Mouse (Mus musculus) forebrain, embryonic 15.5 days (tissue): ENCODE measurements around the gene 9430097D07Rik. TPM values are rescaled to one million over a fixed set of nuclear protein-coding genes. Genes with fewer than 3 reads are reported as not detected.

ENCODE experiments used
- ATAC-seq: fragments of 200-750 bp; cut with Nextera tagmentation; replicated peaks from 2 replicates; pipeline ENCODE4 v1.8.0; 2017; ENCODE audit warnings: mild to moderate bottlenecking, moderate TSS enrichment, moderate library complexity
- H3K27ac ChIP-seq: fragments of 300-500 bp; sonication (generic); replicated peaks from 2 replicates; pipeline ENCODE4 v1.5.1; 2015; ENCODE audit warnings: mild to moderate bottlenecking, inconsistent platforms
- H3K27me3 ChIP-seq: fragments of 300-500 bp; sonication (generic); 2 replicates; pipeline ENCODE4 v1.6.1; 2015; ENCODE audit warnings: inconsistent platforms
- H3K36me3 ChIP-seq: fragments of 300-500 bp; sonication (generic); 2 replicates; pipeline ENCODE4 v1.6.1; 2015; ENCODE audit warnings: mild to moderate bottlenecking, inconsistent platforms
- H3K4me1 ChIP-seq: fragments of 300-500 bp; sonication (generic); 2 replicates; pipeline ENCODE4 v1.6.1; 2015; ENCODE audit warnings: inconsistent platforms
- H3K4me2 ChIP-seq: fragments of 300-500 bp; sonication (generic); replicated peaks from 2 replicates; pipeline ENCODE4 v1.6.1; 2015; ENCODE audit warnings: mild to moderate bottlenecking, inconsistent platforms
- H3K4me3 ChIP-seq: fragments of 300-500 bp; sonication (generic); 2 replicates; pipeline ENCODE4 v1.5.1; 2015; ENCODE audit warnings: mild to moderate bottlenecking, inconsistent platforms
- H3K9ac ChIP-seq: fragments of 300-500 bp; sonication (generic); replicated peaks from 2 replicates; pipeline ENCODE4 v1.6.1; 2015; ENCODE audit warnings: mild to moderate bottlenecking, inconsistent platforms
- H3K9me3 ChIP-seq: fragments of 300-500 bp; sonication (generic); 2 replicates; pipeline ENCODE4 v1.6.1; 2016; ENCODE audit warnings: inconsistent platforms
- WGBS: fragments of 180-500 bp; shearing (Covaris S2); methylation state at CpG from one replicate; pipeline ENCODE4 v1.1.7; 2015; ENCODE audit warnings: mixed read lengths; 5-methylcytosine and 5-hydroxymethylcytosine counted together
- polyA plus RNA-seq: library from polyadenylated mRNA; unstranded; fragments of >200 nt; fragmentation: Nextera tagmentation; extraction: Ambion mirVana; gene quantifications from 2 replicates; pipeline ENCODE4 v1.2.1, GENCODE M21; 2015

The 9430097D07Rik gene
- polyA plus RNA-seq, 1 experiment from 2014 or later, result 0.23 TPM

DNA sequence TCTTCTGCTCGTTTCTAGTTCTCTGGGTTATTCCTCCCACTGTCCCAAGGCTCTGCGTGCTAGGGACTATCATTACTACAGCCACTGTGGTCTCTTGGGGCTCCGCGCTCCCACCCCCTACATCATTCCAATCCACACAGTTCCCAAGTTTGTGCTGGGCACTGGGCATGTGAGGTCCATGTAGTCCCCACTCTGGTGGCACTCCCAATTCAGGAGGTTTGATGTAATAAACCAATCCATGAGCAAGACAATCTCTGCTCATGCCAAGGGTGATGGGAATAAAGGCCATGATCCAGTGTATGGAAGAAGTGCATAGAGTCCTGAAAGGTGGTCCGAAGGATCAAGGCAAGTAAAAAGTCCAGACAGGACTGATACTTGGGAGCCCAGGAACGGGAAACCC lies 987 bp downstream of the 9430097D07Rik start, which contains the start of gene Pip5kl1:
Pip5kl1 (plus strand) TSS at position 301 of the 400 bp plus-strand sequence.
- peaks cover 8% of the 10 kb centered on the region; the same call in 1 of the 2 replicates for H3K36me3 ChIP-seq
- no peaks in the 10 kb centered on the region for H3K27me3 ChIP-seq
- peak within 1 kb of the TSS; percentile 62 for H3K4me3 ChIP-seq
- peaks cover 30% of the 10 kb centered on the region for H3K4me1 ChIP-seq
- H3K4me2 ChIP-seq, result peak within 1 kb of the TSS; percentile 97
- peak within 1 kb of the TSS; percentile 70 for H3K9ac ChIP-seq
- no peak for ATAC-seq
- no peaks in the 10 kb centered on the region for H3K9me3 ChIP-seq
- no peak within 1 kb of the TSS for H3K27ac ChIP-seq
- 80% methylated on average over 6 of the region's 6 CpGs for WGBS

DNA sequence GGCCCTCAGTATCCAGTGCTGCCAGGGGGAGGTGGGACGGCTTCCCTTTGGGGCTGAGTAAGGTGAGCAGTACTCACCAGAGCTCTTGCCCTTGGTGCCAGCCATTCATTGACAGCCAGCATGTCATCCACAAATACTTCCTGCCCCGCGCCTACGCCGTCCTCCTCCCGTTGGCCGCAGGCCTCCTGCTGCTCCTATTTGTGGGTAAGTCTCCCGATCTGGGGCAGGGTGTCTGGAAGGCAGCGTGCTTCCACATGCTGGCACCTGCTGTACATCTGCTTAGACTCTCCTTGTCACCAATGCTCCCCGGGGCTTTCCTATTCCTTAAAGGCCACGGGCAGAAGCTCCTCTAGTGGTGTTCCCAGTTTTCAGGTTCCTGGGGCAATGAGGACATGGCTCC lies 3.3 kb downstream of the 9430097D07Rik start:
- H3K4me1 ChIP-seq, result peaks cover 30% of the 10 kb centered on the region
- no peak overlapping the region for H3K4me2 ChIP-seq
- peaks cover 13% of the 10 kb centered on the region; the same call in 1 of the 2 replicates for H3K36me3 ChIP-seq
- no peak overlapping the region for H3K9ac ChIP-seq
- no peaks in the 10 kb centered on the region for H3K27me3 ChIP-seq
- no peak for ATAC-seq
- H3K9me3 ChIP-seq, result no peaks in the 10 kb centered on the region
- H3K4me3 ChIP-seq, result no peak overlapping the region
- 93% methylated on average over 11 of the region's 11 CpGs for WGBS
- H3K27ac ChIP-seq, result no peak overlapping the region

DNA sequence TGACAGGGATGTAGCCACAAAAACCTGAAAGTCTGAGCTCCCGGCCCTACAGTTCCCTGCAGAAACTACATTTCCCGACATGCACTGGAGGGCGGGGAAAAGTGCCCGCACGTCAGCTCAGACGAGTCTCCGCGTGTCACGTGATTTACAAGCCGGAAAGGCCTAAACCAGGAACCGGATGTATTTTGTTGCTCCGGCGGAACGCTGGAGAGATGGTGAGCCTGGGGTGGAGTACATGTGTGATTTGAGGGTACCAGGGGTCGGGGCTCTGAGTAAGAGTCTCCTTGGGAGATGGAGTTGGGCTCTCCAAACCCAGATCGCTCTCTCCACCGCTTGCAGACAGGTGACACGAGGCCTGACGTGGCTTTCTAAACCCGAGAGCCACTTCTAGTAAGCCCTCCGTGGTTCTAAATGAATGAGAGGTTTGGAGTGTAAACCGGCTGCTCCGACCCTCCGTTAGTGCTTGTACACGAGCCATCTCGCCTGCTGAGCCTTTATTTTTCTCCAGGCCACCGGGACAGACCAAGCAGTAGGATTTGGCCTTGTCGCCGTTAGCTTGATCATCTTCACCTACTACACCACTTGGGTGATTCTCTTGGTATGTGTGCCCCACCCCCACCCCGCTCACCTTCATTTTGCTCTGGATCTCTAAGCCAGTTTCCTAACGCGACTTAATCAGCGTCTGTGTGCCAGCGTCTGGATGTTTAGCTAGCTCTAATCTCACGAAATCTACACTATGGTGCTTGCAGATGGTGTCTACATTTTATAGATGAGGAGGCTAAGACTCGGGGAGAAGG lies 4.6 kb downstream of the 9430097D07Rik start, which contains the start of gene Dpm2:
Dpm2 (plus strand) TSS at position 161 of the 797 bp plus-strand sequence.
- Histone ChIP-seq H3K36me3 (peaks cover 17% of the 10 kb centered on the region; the same call in 1 of the 2 replicates), H3K27ac (peak within 1 kb of the TSS; percentile 62), H3K27me3 (no peaks in the 10 kb centered on the region), H3K4me1 (peaks cover 26% of the 10 kb centered on the region), H3K4me2 (peak within 1 kb of the TSS; percentile 90), H3K4me3 (peak within 1 kb of the TSS; percentile 76), H3K9me3 (no peaks in the 10 kb centered on the region), H3K9ac (peak within 1 kb of the TSS; percentile 80)
- ATAC-seq, result peak; percentile 79
- 1% methylated on average over 36 of the region's 36 CpGs for WGBS

DNA sequence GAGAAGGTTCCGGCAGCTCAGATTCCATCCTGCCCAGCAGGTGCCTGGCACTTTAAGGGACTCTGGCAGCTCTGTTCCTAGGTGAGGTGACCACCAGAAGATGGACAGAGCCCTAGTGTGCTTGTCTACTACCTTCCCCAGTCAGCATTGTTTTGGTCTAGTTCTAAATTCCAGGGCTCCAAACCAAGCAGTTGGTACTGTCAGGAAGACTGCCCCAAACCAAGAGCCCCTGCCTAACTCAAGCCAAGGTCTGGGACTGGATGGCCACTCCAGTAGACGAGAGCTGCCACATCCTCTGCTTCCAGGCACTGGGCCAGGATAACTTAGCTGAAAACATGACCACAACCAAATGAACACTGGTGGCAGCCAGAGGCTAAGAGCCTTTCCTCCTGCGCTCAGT lies 6.5 kb downstream of the 9430097D07Rik start:
- Histone ChIP-seq H3K27ac (no peak overlapping the region), H3K4me1 (peaks cover 18% of the 10 kb centered on the region), H3K36me3 (peaks cover 24% of the 10 kb centered on the region; the same call in 1 of the 2 replicates), H3K4me3 (no peak overlapping the region), H3K27me3 (no peaks in the 10 kb centered on the region), H3K4me2 (no peak overlapping the region), H3K9me3 (no peaks in the 10 kb centered on the region), H3K9ac (no peak overlapping the region)
- no peak for ATAC-seq
- 85% methylated on average over 3 of the region's 3 CpGs for WGBS

DNA sequence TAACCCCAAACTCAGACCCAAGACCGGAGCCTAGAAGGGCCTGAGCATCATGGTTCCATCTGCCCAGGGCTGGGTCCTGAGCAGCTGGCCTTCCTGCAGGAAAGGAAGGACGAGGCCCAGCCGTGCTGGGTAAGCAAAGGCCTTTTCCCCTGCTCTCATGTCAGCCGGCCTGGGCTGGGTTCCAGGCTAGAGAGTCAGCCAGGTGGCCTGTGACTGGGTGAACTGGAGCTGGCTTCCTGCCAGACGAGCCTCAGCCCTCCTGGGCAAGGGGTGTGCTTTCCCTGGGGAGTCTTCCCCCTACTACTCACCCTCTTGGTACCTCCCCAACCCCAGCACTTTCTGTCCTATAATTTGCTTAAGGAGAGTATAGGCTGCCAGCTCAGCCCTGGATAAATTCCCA lies 7.3 kb downstream of the 9430097D07Rik start:
- Histone ChIP-seq H3K9ac (no peak overlapping the region), H3K36me3 (peaks cover 28% of the 10 kb centered on the region; the same call in 1 of the 2 replicates), H3K27me3 (no peaks in the 10 kb centered on the region), H3K4me2 (no peak overlapping the region), H3K4me1 (peaks cover 18% of the 10 kb centered on the region), H3K27ac (no peak overlapping the region), H3K9me3 (no peaks in the 10 kb centered on the region), H3K4me3 (no peak overlapping the region)
- ATAC-seq, result no peak
- WGBS, result 74% methylated on average over 5 of the region's 5 CpGs

DNA sequence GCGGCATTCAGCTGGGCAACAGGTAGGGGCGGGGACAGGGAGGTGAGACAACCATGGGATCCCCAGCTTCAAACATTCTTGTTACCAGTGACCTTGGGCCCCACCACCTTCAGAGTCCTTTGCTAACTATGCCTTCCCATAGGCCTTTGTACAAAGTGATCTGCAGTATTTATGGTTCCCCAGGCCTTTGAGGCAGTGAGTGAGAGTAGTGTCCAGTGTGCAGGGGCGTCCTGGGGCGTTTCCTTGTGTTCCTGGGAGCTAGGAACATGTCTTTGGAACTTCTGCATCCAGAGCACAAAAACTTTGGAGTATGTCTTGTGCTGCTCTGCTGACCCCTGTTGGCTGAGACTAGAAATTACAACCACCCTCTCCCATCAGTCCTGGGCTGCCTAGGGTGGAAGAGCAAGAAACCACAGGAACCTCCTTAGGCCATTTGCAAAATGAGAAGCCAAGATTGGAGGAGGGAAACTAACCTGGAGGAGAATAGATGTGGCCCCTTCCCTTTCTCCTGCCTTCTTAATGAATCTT lies 8.9 kb downstream of the 9430097D07Rik start:
- Histone ChIP-seq H3K4me1 (peaks cover 8% of the 10 kb centered on the region), H3K9me3 (no peaks in the 10 kb centered on the region), H3K4me2 (no peak overlapping the region), H3K36me3 (peaks cover 24% of the 10 kb centered on the region; the same call in 1 of the 2 replicates), H3K4me3 (no peak overlapping the region), H3K27me3 (no peaks in the 10 kb centered on the region), H3K9ac (no peak overlapping the region), H3K27ac (no peak overlapping the region)
- 41% methylated on average over 4 of the region's 4 CpGs for WGBS
- ATAC-seq, result no peak

DNA sequence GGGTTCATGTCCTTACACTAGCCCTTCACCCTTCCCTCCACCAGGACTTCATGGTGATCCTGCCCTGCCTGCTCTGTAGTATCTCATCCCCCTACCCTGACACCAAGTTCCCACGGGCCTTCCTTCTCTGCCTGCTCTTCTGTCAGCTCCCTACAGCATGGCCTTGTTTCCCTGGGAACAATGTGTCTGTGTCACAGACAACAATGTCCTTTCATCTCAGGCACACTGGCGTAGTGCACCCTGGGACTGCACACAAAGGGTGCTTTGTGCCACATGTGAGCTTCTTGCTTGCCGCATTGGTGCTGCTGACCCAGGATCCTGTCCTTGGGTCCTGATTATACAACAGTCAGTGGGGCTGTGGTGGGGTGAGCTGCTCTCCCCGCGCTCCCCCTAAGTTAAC lies 15.9 kb downstream of the 9430097D07Rik start:
- WGBS, result 6% methylated on average over 5 of the region's 5 CpGs
- 0 out of 2 replicates have a peak, but pooled peaks cover 13% of the 10 kb centered on the region for H3K36me3 ChIP-seq
- peak overlapping the region; percentile 61 for H3K27ac ChIP-seq
- no peaks in the 10 kb centered on the region for H3K9me3 ChIP-seq
- H3K4me1 ChIP-seq, result peaks cover 15% of the 10 kb centered on the region
- no peak overlapping the region for H3K4me3 ChIP-seq
- no peak overlapping the region; the same call in 1 of the 2 replicates for H3K9ac ChIP-seq
- H3K4me2 ChIP-seq, result no peak overlapping the region
- no peaks in the 10 kb centered on the region for H3K27me3 ChIP-seq
- peak; percentile 70 for ATAC-seq

DNA sequence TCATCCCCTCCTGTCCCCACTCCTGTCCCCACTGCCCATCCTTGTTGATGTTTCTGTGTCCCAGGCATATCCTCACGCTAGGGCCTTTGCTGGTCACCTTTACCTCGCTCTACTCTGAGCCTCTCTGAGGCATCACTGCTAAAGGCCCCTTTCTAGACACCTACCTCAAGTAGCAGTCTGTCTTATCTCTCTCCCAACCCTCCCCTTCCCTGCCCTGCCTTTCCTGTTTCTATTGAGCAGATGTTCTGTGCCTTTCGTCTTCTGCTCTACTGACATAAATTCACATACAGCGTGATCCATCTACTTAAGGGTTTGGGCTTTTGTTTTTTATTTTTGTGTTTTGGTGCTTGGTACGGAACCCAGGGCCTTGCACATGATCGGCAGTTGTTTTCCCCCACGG lies 19.5 kb downstream of the 9430097D07Rik start:
- no peaks in the 10 kb centered on the region for H3K36me3 ChIP-seq
- H3K4me1 ChIP-seq, result peaks cover 15% of the 10 kb centered on the region
- H3K4me3 ChIP-seq, result no peak overlapping the region
- H3K9ac ChIP-seq, result no peak overlapping the region
- WGBS, result 85% methylated on average over 7 of the region's 7 CpGs
- H3K27me3 ChIP-seq, result no peaks in the 10 kb centered on the region
- no peaks in the 10 kb centered on the region for H3K9me3 ChIP-seq
- H3K4me2 ChIP-seq, result no peak overlapping the region
- no peak for ATAC-seq
- H3K27ac ChIP-seq, result no peak overlapping the region

DNA sequence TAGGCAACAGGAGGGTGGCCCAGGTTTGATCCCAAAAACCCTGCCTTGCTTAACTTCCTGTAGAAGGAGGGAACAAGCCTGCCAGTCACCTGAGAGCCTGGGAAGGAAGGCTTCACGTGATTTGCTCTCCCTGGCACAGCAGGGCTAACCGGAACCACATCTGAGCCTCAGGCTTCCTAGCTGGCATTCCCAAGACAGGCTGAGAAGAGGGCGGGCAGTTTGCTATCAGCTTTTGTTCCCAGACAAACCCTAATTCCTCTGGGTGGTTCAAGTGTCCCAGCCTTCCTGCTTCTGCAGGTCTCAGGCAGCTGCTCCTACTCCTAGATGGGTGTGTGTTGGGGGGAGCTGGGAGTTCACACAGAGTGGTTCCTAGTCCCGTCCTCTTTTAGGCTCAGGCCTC lies 20.0 kb downstream of the 9430097D07Rik start:
- Histone ChIP-seq H3K4me2 (no peak overlapping the region), H3K9ac (no peak overlapping the region), H3K27me3 (no peaks in the 10 kb centered on the region), H3K4me3 (no peak overlapping the region), H3K36me3 (no peaks in the 10 kb centered on the region), H3K27ac (no peak overlapping the region), H3K9me3 (no peaks in the 10 kb centered on the region), H3K4me1 (peaks cover 15% of the 10 kb centered on the region)
- WGBS, result 44% methylated on average over 4 of the region's 4 CpGs
- ATAC-seq, result no peak

DNA sequence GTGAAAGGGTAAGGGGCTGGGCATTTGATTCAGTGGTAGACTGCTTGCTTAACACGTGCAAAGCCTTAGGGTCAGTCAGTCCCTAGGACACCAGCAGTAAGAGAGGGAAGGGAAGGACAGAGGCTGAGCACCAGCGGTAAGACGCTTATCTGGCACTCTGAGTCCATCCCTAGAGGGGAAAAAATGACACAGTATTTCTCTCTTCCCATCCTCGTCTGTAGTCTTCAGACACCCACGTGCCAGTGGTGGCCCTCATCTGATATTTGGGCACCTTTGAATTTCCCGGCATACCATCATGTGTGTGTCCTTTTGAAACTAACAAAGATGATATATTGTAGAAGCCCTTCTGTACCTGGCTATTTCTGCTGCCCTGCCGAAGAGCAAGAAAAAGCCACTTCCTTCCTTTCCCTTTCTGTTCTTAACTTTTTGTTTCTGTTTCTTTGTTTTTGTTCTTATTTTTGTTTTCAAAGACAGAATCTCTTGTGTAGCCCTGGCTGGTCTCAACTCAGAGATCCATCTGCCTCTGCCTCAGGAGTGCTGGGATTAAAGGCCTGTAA lies 21.8 kb downstream of the 9430097D07Rik start:
- no peak for ATAC-seq
- H3K4me2 ChIP-seq, result no peak overlapping the region
- no peaks in the 10 kb centered on the region for H3K9me3 ChIP-seq
- H3K4me3 ChIP-seq, result no peak overlapping the region
- no peak overlapping the region for H3K27ac ChIP-seq
- no peaks in the 10 kb centered on the region for H3K4me1 ChIP-seq
- H3K27me3 ChIP-seq, result no peaks in the 10 kb centered on the region
- 87% methylated on average over 7 of the region's 7 CpGs for WGBS
- no peak overlapping the region for H3K9ac ChIP-seq
- H3K36me3 ChIP-seq, result no peaks in the 10 kb centered on the region

DNA sequence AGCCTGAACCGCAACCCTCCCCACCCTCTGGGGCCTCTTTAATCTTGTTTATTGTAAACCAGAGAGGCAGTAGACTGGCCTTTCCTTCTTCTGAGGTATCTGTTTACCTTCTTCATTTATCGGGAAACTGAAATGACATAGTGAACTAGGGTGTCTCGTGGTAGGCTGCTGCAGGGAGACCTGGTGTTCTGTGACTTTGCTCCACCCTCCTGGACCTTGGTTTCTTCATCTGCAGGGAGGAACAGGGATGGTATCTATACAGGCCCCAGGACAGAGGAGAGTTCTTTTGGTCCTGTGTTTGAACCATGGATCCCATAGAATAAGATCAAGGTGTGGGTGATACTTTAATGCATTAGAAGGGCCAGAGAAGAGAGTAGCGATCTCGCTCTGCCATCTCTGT lies 24.2 kb downstream of the 9430097D07Rik start:
- Histone ChIP-seq H3K4me1 (no peaks in the 10 kb centered on the region), H3K27ac (no peak overlapping the region), H3K27me3 (no peaks in the 10 kb centered on the region), H3K9ac (no peak overlapping the region), H3K9me3 (no peaks in the 10 kb centered on the region), H3K4me2 (no peak overlapping the region), H3K4me3 (no peak overlapping the region), H3K36me3 (no peaks in the 10 kb centered on the region)
- WGBS, result 94% methylated on average over 5 of the region's 5 CpGs
- no peak for ATAC-seq

DNA sequence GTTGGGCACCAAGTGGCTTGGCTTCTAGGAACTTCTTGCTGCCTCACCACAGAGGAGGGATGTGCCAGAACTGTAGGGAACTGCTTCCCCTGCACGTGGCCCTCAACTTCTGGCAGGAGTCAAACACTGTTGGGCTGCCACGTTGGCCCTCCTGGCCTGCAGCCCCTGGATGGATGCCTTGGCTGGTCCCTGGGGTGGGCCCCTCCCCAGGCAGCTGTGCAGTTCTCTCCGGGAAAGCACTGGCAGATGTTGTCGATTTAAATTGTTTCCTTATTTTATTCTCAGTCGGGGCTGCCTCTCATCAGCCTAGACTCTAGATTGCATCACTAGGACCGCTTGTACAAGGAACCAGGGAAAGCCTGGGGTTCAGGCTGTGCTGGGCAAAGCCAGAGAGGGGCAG lies 25.7 kb downstream of the 9430097D07Rik start:
- H3K36me3 ChIP-seq, result no peaks in the 10 kb centered on the region
- no peak overlapping the region for H3K9ac ChIP-seq
- no peak overlapping the region for H3K27ac ChIP-seq
- no peak overlapping the region for H3K4me3 ChIP-seq
- no peaks in the 10 kb centered on the region for H3K27me3 ChIP-seq
- no peak overlapping the region for H3K4me2 ChIP-seq
- H3K4me1 ChIP-seq, result no peaks in the 10 kb centered on the region
- WGBS, result 82% methylated on average over 6 of the region's 6 CpGs
- H3K9me3 ChIP-seq, result no peaks in the 10 kb centered on the region
- no peak for ATAC-seq
